Mouse (Mus musculus) CD4-positive naive resting alpha-beta T cell, adult 57 days (primary cell): Measurements from ENCODE around the gene Gm9268. TPM values are rescaled to one million over a fixed set of nuclear protein-coding genes. Genes with fewer than 3 reads are reported as not detected.

Experiments used
- total RNA-seq: library from RNA; stranded (reverse); gene quantifications from one replicate; pipeline ENCODE4 v1.2.4, GENCODE M21; 2023

Gm9268 gene
- not detected for total RNA-seq

GRCm38 (mm10) chr7:43018465-43018864 lies at the start of gene Gm9268:
Gene Gm9268, plus strand, starts transcription at chr7:43018765.

Other genes with a start within 250 kb of the Gm9268 start
- gene Vmn2r62, start 225.2 kb upstream of the Gm9268 start, total RNA-seq: not detected
- gene Gm2381, start 151.5 kb upstream of the Gm9268 start, total RNA-seq: not detected
- not detected for gene Vmn2r63, start 84.9 kb upstream of the Gm9268 start, total RNA-seq
- not detected for gene Zfp936, start 95.5 kb downstream of the Gm9268 start, total RNA-seq